Mouse (Mus musculus) CH12.LX (cell line): Measurements from ENCODE around the gene Cacng6. TPM values are rescaled to one million over a fixed set of nuclear protein-coding genes. Genes with fewer than 3 reads are reported as not detected.

Experiments
- DNase-seq: peaks from one replicate; pipeline ENCODE4 v3.0.0-alpha.2; 2013; ENCODE audit errors: extremely low read depth
- H3K27ac ChIP-seq: 2 replicates; pipeline ENCODE4 v1.5.1; 2012; ENCODE audit warnings: low read depth, mild to moderate bottlenecking, control low read depth, moderate library complexity; ENCODE audit not compliant: insufficient read depth
- H3K27me3 ChIP-seq: replicated peaks from 2 replicates; pipeline ENCODE3; 2012; ENCODE audit warnings: inconsistent platforms
- H3K36me3 ChIP-seq, 2 experiments: replicated peaks in 1 of 2; 2 replicates each; pipeline versions ENCODE3 to v1.6.1; 2012; ENCODE audit warnings: inconsistent platforms in 1 of 2, low read length in 1 of 2, mild to moderate bottlenecking in 1 of 2, mixed read lengths in 1 of 2, moderate library complexity in 1 of 2; ENCODE audit not compliant: control insufficient read depth in 1 of 2, insufficient read depth in 1 of 2
- H3K4me1 ChIP-seq, 2 experiments: 2 replicates each; pipeline ENCODE4 v1.6.1; 2012; ENCODE audit warnings: inconsistent platforms in 1 of 2, moderate library complexity in 1 of 2; ENCODE audit not compliant: insufficient read depth in 2 of 2, control insufficient read depth in 1 of 2
- H3K4me2 ChIP-seq: 2 replicates; pipeline ENCODE4 v1.6.1; 2012; ENCODE audit warnings: low read depth, mild to moderate bottlenecking, control low read depth; ENCODE audit not compliant: poor library complexity, insufficient read depth, severe bottlenecking
- H3K4me3 ChIP-seq, 3 experiments: fragments of 150-350 bp in 1 of 3; sonication (generic) in 1 of 3; replicated peaks in 1 of 3; 2 replicates each; pipeline versions ENCODE3 to v1.5.1; 2011 to 2012; ENCODE audit warnings: low read depth in 2 of 3, low read length in 2 of 3, mild to moderate bottlenecking in 2 of 3, moderate library complexity in 2 of 3, control low read depth in 1 of 3, improper control_type of control experiment in 1 of 3, inconsistent platforms in 1 of 3, mixed read lengths in 1 of 3; ENCODE audit not compliant: poor library complexity in 1 of 3
- H3K79me2 ChIP-seq: replicated peaks from 2 replicates; pipeline ENCODE4 v1.6.1; 2012; ENCODE audit warnings: mild to moderate bottlenecking, moderate library complexity; ENCODE audit not compliant: control insufficient read depth, poor library complexity, insufficient read depth, severe bottlenecking; ENCODE audit errors: extremely low read depth
- H3K9ac ChIP-seq: 2 replicates; pipeline ENCODE4 v1.6.1; 2012; ENCODE audit warnings: low read depth, mild to moderate bottlenecking, control low read depth, moderate library complexity; ENCODE audit not compliant: insufficient read depth
- H3K9me3 ChIP-seq: replicated peaks from 2 replicates; pipeline ENCODE3; 2012; ENCODE audit warnings: low read length, inconsistent platforms, mixed read lengths
- CTCF ChIP-seq, 2 experiments: IDR thresholded peaks in 1 of 2; conservative IDR thresholded peaks in 1 of 2; 2 replicates each; pipeline ENCODE4 v1.5.1; 2011 to 2012; ENCODE audit warnings: low read depth in 2 of 2, low read length in 2 of 2, improper control_type of control experiment in 1 of 2, inconsistent platforms in 1 of 2, mild to moderate bottlenecking in 1 of 2, moderate library complexity in 1 of 2
- GABPA ChIP-seq: IDR thresholded peaks from 2 replicates; pipeline ENCODE4 v1.6.1; 2012; ENCODE audit warnings: low read depth, low read length, improper control_type of control experiment, inconsistent platforms; ENCODE audit not compliant: insufficient replicate concordance
- IRF4 ChIP-seq: IDR thresholded peaks from 2 replicates; pipeline ENCODE4 v1.6.1; 2014; ENCODE audit warnings: low read depth, mild to moderate bottlenecking, inconsistent platforms, low read length, improper control_type of control experiment
- JUN ChIP-seq: IDR thresholded peaks from 2 replicates; pipeline ENCODE4 v1.6.1; 2011; ENCODE audit warnings: low read depth, mild to moderate bottlenecking, low read length, improper control_type of control experiment, moderate library complexity; ENCODE audit not compliant: insufficient read depth
- JUND ChIP-seq: conservative IDR thresholded peaks from 2 replicates; pipeline ENCODE4 v1.6.1; 2011; ENCODE audit warnings: low read depth, low read length, improper control_type of control experiment
- MAZ ChIP-seq: IDR thresholded peaks from 2 replicates; pipeline ENCODE4 v1.6.1; 2012; ENCODE audit warnings: low read depth, mild to moderate bottlenecking, inconsistent platforms, low read length, improper control_type of control experiment, moderate library complexity
- MEF2A ChIP-seq: IDR thresholded peaks from 2 replicates; pipeline ENCODE4 v1.6.1; 2014; ENCODE audit warnings: low read depth, mild to moderate bottlenecking, inconsistent platforms, low read length, improper control_type of control experiment, borderline replicate concordance
- MYC ChIP-seq: IDR thresholded peaks from 2 replicates; pipeline ENCODE4 v1.6.1; 2011; ENCODE audit warnings: low read depth, mild to moderate bottlenecking, improper control_type of control experiment, low read length
- NRF1 ChIP-seq: IDR thresholded peaks from 2 replicates; pipeline ENCODE4 v1.6.1; 2014; ENCODE audit warnings: low read depth, mild to moderate bottlenecking, inconsistent platforms, low read length, improper control_type of control experiment, moderate library complexity
- PAX5 ChIP-seq: IDR thresholded peaks from 2 replicates; pipeline ENCODE4 v1.6.1; 2012; ENCODE audit warnings: low read length, inconsistent platforms, mixed read lengths
- POLR2A ChIP-seq: IDR thresholded peaks from 2 replicates; pipeline ENCODE4 v1.6.1; 2011; ENCODE audit warnings: low read depth, mild to moderate bottlenecking, improper control_type of control experiment, low read length
- RAD21 ChIP-seq: IDR thresholded peaks from 2 replicates; pipeline ENCODE4 v1.6.1; 2011; ENCODE audit warnings: low read depth, mild to moderate bottlenecking, low read length, improper control_type of control experiment, moderate library complexity
- RCOR1 ChIP-seq: conservative IDR thresholded peaks from 2 replicates; pipeline ENCODE4 v1.6.1; 2012; ENCODE audit warnings: low read depth, mild to moderate bottlenecking, inconsistent platforms, low read length, improper control_type of control experiment
- TCF12 ChIP-seq: IDR thresholded peaks from 2 replicates; pipeline ENCODE4 v1.6.1; 2014; ENCODE audit warnings: low read depth, mild to moderate bottlenecking, inconsistent platforms, low read length, improper control_type of control experiment
- UBTF ChIP-seq: IDR thresholded peaks from 2 replicates; pipeline ENCODE4 v1.6.1; 2012; ENCODE audit warnings: low read depth, mild to moderate bottlenecking, inconsistent platforms, low read length, improper control_type of control experiment, moderate library complexity
- USF1 ChIP-seq: IDR thresholded peaks from 2 replicates; pipeline ENCODE4 v1.6.1; 2014; ENCODE audit warnings: low read depth, mild to moderate bottlenecking, inconsistent platforms, low read length, improper control_type of control experiment
- USF2 ChIP-seq: conservative IDR thresholded peaks from 2 replicates; pipeline ENCODE4 v1.6.1; 2011; ENCODE audit warnings: low read depth, low read length, improper control_type of control experiment
- ZKSCAN1 ChIP-seq: IDR thresholded peaks from 2 replicates; pipeline ENCODE4 v1.6.1; 2012; ENCODE audit warnings: low read depth, inconsistent platforms, low read length, improper control_type of control experiment, borderline replicate concordance
- ZMIZ1 ChIP-seq: IDR thresholded peaks from 2 replicates; pipeline ENCODE4 v1.6.1; 2012; ENCODE audit warnings: low read depth, mild to moderate bottlenecking, inconsistent platforms, low read length, improper control_type of control experiment
- ZNF384 ChIP-seq: IDR thresholded peaks from 2 replicates; pipeline ENCODE4 v1.6.1; 2012; ENCODE audit warnings: low read depth, low read length, improper control_type of control experiment, inconsistent platforms
- dilution Hi-C: fragments of 300-500 bp; cut with MboI; formaldehyde crosslinking; loops from 2 replicates; pipeline ENCODE4 v1.14.3; 2020; ENCODE audit warnings: low sequenced_read_pairs; ENCODE audit not compliant: extremely low pct_unique_long_range_greater_than_20kb, extremely low pct_ligation_motif_present
- in situ Hi-C: fragments of 300-500 bp; cut with MboI; formaldehyde crosslinking; loops from 3 replicates; pipeline ENCODE4 v1.14.3; 2019; ENCODE audit warnings: low sequenced_read_pairs, low pct_ligation_motif_present, low pct_unique_long_range_greater_than_20kb, mixed read lengths
- polyA plus RNA-seq: library from polyadenylated mRNA; unstranded; fragments of >175 nt; gene quantifications from 2 replicates; pipeline ENCODE4 v1.2.1, GENCODE M21; 2012; ENCODE audit warnings: low read depth; ENCODE audit not compliant: insufficient read length
- total RNA-seq, 2 experiments: library from RNA; depleted of rRNA; stranded (reverse); fragments of 300-350 nt in 1 of 2; fragments of >200 nt in 1 of 2; gene quantifications; 2 replicates each; pipeline ENCODE4 v1.2.3; 2012 to 2014

Cacng6 gene
- total and polyA plus RNA-seq, 3 experiments = not detected

- H3K4me1 ChIP-seq = peaks cover 0 to 7% of the 10 kb centered on the region in 2 experiments; a peak in 1 of 4 replicates
- dilution Hi-C loops = no loop called here
Measured at GRCm38 (mm10) chr7:3460261-3460660, 36.3 kb downstream of the Cacng6 start.

DNA sequence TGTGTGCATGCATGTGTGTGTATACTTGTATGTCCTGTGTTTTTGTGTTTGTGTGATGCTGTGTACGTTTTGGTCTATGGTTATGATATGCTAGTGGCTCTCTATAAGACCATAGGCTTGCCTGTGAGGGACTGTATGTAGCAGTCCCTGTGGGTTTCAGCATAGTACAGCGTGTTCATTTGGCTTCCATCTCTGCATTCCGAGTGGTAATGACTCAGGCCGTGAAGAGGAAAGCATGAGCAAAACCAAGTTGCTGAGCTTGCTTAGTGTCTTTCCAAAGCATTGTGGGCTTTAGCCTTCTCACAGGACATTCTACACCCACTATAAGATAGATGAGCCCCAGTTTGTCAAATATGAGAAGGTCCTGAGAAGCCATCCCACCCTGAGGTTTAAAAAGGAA is 39.3 kb downstream of the Cacng6 start:
- H3K27me3 ChIP-seq = no peaks in the 10 kb centered on the region
- no peak for TF ChIP-seq RCOR1
- no peak for TF ChIP-seq ZNF384
- no peak for TF ChIP-seq USF2
- TF ChIP-seq RAD21 = no peak
- no peak for TF ChIP-seq JUN
- TF ChIP-seq UBTF = no peak
- no peak for TF ChIP-seq CTCF (conservative IDR thresholded peaks at IDR 0.05 in 1 of 2, IDR thresholded peaks at IDR 0.05 in 1 of 2; ENCODE audit: low read depth in 2 of 2, low read length in 2 of 2)
- no peak for TF ChIP-seq USF1
- TF ChIP-seq NRF1 = no peak
- TF ChIP-seq JUND = no peak
- no peak for TF ChIP-seq MYC
- no peak for TF ChIP-seq TCF12
- TF ChIP-seq POLR2A = no peak
- TF ChIP-seq MAZ = no peak
- H3K4me2 ChIP-seq = no peak overlapping the region
- H3K79me2 ChIP-seq = no peaks in the 10 kb centered on the region
- no peaks in the 10 kb centered on the region for H3K9me3 ChIP-seq
- H3K4me3 ChIP-seq = no peak overlapping the region
- H3K36me3 ChIP-seq = no peaks in the 10 kb centered on the region
- H3K27ac ChIP-seq = no peak overlapping the region
- no peaks in the 10 kb centered on the region for H3K4me1 ChIP-seq
- dilution Hi-C loops (no loop called here), in situ Hi-C loops (no loop called here)
- H3K9ac ChIP-seq = no peak overlapping the region
- no peak for DNase-seq

More at GRCm38 (mm10) chr7:3460261-3460660, 36.3 kb downstream of the Cacng6 start:
- H3K27me3 ChIP-seq = no peaks in the 10 kb centered on the region
- no peak for TF ChIP-seq JUND
- TF ChIP-seq MEF2A = no peak
- TF ChIP-seq ZKSCAN1 = no peak
- TF ChIP-seq IRF4 = no peak
- TF ChIP-seq GABPA = no peak
- TF ChIP-seq PAX5 = no peak
- no peak for TF ChIP-seq USF2
- no peak for TF ChIP-seq USF1
- TF ChIP-seq RAD21 = no peak
- TF ChIP-seq ZMIZ1 = no peak
- no peak for TF ChIP-seq RCOR1
- no peak overlapping the region for H3K27ac ChIP-seq
- no peaks in the 10 kb centered on the region for H3K36me3 ChIP-seq
- no peak for DNase-seq
- H3K4me3 ChIP-seq = no peak overlapping the region
- H3K79me2 ChIP-seq = no peaks in the 10 kb centered on the region
- no peak overlapping the region for H3K9ac ChIP-seq
- in situ Hi-C loops = no loop called here
- no peak overlapping the region for H3K4me2 ChIP-seq
- no peaks in the 10 kb centered on the region for H3K9me3 ChIP-seq
